Mouse (Mus musculus) liver, postnatal 0 days (tissue): ENCODE data around the gene Shd.

ENCODE experiments used
- CTCF ChIP-seq: sonication (generic); IDR thresholded peaks from 2 replicates; pipeline ENCODE4 v1.5.1; 2016; ENCODE audit warnings: antibody characterized with exemption, low read depth
- EP300 ChIP-seq: IDR thresholded peaks from 2 replicates; pipeline ENCODE4 v1.6.1; 2016; ENCODE audit warnings: antibody characterized with exemption, low read depth, mild to moderate bottlenecking

GRCm38 (mm10) chr17:56003000-56003399 lies 32.7 kb downstream of the Shd start:
- TF ChIP-seq EP300 (no peak), CTCF (no peak)
